Mouse (Mus musculus): ENCODE measurements around the gene Csrp3.

The Csrp3 gene

DNA sequence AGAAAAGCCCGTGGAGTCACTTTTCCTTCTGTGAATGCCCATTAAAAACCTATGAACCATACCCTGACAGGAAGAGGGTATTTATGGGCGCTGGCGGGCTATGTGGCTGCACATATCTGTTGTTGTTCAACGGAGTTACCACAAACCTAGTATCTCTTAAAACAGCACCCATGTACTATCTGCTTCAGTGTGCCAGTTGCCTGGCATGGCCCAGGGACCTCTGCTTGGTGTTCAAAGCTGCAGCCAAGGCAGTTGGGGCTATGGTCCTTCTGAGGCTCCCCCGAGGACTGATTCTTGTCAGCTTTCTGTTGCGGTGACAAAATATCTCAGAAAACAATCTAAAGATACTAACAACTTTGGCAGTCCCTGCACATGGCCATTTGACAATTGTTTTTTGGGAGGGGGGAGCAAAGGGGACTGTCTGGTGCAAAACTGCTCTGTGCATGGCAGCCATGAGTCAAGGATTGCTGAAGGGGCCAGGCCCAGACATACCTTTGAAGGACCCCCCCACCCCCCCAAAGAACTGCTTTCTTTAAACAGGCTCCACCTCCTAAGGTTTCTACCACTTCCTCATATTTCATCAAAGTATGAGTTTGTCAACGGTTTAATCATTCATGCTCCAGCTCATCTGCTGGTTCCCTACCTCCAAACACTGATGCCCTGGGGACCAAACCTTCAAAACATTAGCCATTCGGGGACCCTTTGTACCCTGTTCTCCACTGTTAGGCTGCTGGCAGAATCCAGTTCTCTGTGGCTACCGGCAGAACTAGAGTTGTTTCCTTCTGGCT is 17.0 kb upstream of the Csrp3 start:
- no peak for DNase-seq

GRCm38 (mm10) chr7:48864199-48864598 is 16.4 kb upstream of the Csrp3 start:
- DNase-seq: no peak

- no peak for DNase-seq
These were observed 14.0 kb upstream of the Csrp3 start for GRCm38 (mm10) chr7:48861796-48862195.

DNA sequence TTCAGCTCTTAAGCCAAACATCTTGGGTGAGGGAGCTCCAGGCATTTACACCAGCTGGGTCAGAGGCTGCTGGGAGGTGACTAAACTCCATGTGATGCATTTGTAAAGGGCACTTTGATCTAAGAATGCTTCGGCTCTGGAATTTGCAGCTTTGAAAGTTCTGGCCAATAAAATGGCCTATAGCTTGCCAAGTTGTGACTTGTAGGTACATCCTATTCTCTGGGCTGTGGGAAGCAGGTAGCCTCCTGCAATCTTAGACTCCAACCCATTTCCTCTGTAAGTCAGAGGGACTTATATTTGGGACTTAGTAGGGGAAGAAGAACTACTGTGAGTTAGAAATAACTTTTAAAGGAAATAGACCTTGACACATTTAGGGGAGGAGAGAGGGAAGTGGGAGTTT is 13.1 kb upstream of the Csrp3 start:
- DNase-seq: no peak

GRCm38 (mm10) chr7:48859362-48859761 is 11.5 kb upstream of the Csrp3 start:
- DNase-seq: no peak

DNA sequence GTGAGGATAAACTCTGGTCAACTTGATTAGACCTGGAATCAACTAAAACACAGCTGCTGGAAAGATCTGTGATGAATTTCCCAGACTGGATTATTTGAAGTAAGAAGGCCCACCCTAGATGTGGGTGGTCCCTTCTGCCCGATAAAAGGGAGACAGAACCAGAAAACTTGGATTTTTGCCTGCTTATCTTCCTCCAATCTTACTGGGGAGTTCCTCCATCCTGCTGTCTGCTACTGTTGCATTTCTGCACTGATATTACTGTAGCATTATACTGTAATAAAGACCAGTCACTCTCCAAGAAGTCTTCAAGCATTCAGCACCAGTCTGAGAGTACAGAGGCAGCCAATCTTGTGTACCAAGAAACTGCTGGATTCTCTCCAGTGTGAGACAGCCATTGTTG is 10.4 kb upstream of the Csrp3 start:
- DNase-seq: no peak

- no peak for DNase-seq
These were observed 7.6 kb upstream of the Csrp3 start for GRCm38 (mm10) chr7:48855461-48855860.

DNA sequence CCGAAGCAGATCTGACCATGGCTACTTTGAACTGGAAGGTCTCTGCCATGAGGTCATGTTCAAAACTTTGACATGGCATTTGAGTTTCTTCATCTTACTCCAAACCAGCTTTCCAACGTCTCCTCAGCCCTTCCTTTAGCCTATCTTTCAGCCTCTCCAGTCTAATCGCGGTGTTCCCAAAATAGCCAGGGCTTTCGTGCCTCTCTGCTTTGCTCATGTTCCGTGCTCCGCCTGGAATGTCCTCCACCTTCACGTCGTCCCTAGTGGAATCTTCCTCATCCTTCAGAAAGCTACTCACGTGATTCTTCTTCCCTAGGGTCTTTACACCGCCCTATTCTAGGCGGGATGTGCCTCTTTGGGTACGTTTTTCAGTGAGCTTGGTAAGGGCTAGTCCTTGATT is 5.7 kb upstream of the Csrp3 start:
- DNase-seq: no peak

DNA sequence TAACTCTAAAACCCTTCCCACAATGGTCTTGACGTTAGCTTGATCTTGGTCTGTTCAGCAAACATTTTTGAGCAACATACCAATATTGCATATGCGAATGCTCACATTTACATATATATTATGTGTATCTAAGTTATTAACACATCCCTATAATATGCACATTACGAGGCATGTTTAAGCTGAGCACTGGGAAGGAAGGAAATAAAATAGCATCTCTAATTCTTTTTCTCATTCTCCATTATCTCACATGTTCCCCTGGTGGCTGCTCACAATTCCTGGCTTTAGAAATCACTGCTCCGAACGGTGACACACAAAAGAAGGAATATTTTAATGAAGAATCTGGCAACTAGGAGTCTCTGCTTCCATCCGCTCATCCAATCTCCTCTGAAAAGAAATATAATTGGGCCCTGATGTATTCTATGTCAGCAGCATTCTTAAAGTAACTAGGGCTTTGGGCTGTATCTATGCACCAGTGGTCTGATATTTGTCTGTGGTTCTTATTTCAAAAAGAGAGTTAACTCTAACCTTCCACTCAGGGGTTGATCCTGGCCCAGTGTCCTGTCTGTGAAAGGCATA is 3.8 kb upstream of the Csrp3 start:
- no peak for DNase-seq

GRCm38 (mm10) chr7:48846755-48847154 is 1.1 kb downstream of the Csrp3 start:
- no peak for DNase-seq

DNA sequence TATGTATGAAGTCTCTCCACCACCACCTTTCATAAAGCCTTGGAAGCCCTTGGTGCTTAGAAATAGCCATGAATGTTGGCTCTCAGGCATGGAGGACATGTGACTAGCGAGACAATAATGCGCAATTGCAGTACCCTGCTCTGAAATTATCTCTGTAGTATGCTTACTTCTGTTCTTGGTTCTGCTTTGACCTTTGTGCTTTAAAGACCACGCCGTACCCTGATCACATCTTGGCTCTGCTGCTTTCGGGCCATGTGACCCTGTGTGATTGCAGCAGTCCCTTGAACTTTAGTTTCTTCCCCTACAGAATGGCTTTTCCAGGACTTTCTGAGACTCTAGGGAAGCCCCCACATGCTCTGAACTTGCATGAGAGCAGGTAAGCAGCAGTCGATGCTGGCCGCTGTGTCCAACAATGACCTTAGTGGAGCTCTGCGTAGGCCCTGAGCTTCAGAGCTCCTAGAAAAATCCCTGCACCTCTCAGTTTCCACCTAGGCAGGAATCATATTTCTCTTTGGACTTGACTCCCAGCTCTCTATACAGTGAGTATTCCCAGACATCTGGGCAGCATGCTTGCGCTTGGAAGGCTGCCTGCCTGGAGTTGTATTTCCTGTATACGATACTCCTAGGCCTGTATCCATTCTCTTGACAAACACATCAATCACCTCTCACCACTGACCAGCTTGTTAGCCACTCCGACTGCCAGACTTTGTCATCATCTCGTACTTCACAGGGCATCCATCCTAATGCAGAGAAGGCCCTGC is 2.4 kb downstream of the Csrp3 start:
- no peak for DNase-seq

- DNase-seq: no peak
These were observed 4.3 kb downstream of the Csrp3 start for GRCm38 (mm10) chr7:48843541-48843940.

DNA sequence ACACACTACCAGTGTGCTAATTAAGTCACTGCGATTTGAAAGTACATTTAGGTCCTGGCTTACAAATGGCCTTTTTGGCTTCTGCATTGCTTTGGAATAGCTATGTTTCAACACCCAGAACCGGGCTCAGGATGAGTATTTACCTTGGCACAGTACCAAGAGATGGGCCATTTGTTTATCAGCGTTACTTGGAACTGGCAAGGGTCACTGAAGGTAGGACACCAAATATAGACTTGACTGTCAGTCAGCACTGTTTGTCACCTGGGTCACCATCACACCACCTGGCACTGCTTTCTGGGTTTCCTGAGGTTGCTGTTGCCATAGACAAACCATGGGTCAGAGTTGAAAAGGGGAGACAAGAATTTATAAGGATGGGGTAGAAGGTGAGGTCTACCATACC is 5.5 kb downstream of the Csrp3 start:
- no peak for DNase-seq

DNA sequence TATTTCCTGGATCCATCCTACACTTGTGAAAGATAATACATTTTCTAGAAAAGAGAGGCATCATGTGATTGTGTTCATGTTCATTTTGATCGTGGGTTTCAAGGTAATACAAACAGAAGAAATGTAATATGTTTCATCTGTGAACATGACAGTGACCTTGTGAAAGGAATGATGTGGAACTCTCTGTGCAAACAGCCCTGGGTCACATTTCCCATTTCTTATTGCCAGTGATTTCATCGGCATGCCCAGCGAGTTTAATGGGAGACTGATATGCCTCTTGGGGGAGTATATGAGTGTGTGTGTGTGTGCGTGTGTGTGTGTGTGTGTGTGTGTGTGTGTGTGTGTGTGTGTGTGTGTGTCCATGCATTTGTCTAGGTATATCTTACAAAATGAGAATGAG is 6.3 kb downstream of the Csrp3 start:
- DNase-seq: no peak

DNA sequence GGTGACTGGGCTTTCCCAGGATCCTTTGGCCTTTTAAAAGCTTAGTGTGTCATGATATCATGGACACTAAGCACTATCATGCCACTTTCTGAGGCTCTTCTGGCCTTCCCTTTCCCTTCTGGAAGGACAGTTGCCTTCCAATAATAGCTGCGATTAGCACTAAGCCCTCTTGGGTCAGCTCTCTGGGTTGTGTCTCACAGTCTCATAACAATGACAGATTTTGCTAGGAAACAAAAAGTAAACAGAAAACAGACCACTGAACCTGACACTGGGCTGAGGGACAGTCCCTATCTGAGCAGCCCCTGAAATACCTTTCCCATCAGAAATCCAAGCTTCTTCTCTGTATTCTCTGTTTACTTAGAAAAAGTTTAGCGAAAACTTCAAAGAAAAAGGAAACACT is 7.3 kb downstream of the Csrp3 start:
- DNase-seq: no peak

DNA sequence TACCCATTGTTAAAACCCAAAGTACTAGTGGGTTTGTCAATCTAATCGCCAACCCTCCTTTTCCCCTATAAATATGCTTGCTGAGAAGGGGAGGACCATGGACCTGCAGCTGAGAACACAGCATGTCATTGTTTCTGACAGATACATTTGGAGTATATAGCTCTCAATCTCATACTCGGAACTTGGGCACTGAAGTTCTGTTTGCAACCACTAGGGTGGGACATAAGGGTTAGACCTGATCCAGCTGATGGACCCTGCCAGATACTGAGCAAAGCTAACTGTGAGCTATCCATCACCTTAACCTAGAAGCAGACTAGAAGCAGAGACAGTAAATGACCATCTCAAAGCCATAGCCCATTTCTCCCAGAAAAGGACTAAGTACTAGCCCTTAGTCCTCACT is 9.4 kb downstream of the Csrp3 start:
- DNase-seq: no peak

DNA sequence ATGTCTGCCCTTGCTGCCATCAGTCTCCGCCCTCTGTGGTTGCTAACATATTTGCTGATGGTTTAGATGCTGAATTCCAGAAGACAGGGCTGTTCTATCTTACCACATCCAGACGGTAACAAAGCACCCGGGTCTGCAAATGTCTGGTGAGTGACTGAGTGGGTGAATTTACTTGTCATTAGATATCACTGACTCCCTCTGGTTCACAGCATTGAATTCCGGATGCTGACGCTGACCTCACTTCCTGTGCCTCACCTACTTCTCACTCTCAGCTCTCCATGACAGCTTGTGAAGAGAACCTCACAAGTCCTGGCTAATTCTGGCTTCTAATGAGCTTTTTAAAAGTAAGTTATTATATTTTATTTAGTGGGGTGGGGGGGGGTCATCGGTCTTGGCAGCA is 10.9 kb downstream of the Csrp3 start:
- no peak for DNase-seq

DNA sequence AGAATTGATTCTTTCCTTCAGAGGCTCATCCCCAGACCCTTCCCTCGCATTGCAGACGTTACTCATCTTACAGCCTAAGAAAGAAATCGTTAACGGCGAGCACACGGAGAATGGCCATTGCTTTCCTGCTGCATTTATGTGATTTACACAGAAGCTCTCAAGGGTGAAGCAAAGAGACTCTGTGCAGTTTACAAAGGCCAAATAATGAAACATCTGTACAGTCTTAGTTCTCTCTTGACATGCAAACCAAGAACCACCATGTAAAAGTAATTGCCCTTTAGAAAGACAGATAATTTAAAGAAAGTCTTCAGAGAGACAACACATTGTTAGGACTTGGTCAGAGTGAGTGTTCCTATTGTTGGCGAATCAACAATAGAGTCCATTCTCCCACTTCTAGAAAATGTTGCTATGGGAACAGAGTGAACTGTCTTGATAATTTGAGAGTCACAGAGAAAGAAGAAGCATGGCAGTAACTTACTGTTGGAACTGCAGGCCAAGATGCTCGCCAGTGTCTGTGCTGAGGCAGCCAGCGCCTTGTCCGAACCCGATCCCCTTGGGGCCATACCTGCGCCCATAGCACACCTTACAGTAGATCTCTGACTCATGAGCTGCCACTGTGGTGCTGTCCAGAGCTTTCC is 12.7 kb downstream of the Csrp3 start:
- DNase-seq: no peak

GRCm38 (mm10) chr7:48834371-48834970 is 13.4 kb downstream of the Csrp3 start:
- no peak for DNase-seq

DNA sequence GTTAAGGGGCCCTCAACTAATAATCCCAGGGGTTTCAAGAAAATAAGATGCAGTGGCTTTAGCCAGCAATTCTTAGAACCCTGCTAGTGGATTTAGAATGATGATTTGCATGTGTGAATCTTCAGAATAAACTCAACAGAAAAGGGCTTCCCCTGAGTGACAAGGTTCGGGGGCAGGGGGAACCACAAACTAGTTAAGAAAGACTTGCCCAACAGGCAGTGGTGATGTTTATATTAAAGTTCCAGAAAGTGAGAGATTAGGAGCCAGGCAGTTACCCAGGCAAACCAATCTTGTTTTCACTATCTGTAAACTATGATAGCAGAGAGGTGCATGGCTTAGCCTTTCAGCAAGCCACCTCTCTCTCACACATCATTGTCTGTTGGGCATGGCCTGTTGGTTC is 15.1 kb downstream of the Csrp3 start:
- DNase-seq: no peak

GRCm38 (mm10) chr7:48830395-48830794 is 17.4 kb downstream of the Csrp3 start:
- DNase-seq: no peak

- DNase-seq: no peak
These were observed 18.5 kb downstream of the Csrp3 start for GRCm38 (mm10) chr7:48829177-48829910.

- DNase-seq: no peak
These were observed 22.7 kb downstream of the Csrp3 start for GRCm38 (mm10) chr7:48825170-48825569.

Data from right cerebral cortex, adult 18-20 months (tissue).